Mouse (Mus musculus): ENCODE data around the gene Shank1. TPM values are rescaled to one million over a fixed set of nuclear protein-coding genes. Genes with fewer than 3 reads are reported as not detected.

Shank1 gene
- polyA plus RNA-seq, 1 experiment from 2014 or later: 2.2 TPM

DNA sequence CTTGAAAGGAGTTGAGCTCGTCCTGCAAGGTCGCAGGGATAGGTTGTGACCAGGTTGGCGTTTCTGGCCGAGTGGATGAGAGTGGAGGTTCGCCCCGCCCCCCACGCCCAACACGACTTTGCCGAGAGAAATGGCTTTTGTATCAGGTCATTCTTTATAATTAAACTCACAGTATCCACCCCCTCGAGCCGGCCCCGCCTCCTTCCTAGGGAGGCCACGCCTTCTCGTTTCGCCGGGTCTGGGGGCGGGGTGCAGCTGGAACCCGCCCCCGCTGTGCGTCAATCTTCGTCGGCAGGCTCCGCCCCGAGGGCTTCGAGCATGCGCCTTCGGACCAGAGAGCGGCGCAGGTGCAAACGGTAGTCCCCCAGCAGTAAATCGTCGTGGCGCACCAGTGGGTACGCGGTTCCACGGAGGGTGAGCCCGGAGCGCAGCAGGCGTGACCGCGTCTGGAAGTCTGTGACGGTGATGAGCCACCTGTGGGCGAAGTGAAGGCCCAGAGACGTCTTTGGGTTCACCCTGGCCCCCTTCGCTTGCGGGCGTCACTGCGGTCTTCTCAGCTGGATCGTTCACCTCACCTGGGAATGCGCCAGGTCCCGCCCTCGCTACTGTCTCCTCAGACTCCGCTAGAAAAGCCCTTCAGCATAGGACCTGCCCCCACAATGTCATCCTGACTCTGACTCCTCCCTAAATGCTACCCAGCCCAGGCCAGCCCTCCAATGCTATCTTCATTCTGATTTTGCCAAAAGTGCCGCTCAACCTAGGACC is 50.0 kb downstream of the Shank1 start:
- H3K4me1 ChIP-seq: peaks cover 17% of the 10 kb centered on the region
- H3K9ac ChIP-seq: peak overlapping the region; percentile 14; the same call in 1 of the 2 replicates
- under 1% methylated on average over 54 of the region's 54 CpGs for WGBS
- ATAC-seq (ENCODE audit: insufficient read depth, low FRiP score, low read depth): peak; percentile 79
- no peaks in the 10 kb centered on the region for H3K36me3 ChIP-seq
- peak overlapping the region; percentile 93 for H3K4me2 ChIP-seq
- no peaks in the 10 kb centered on the region for H3K9me3 ChIP-seq
- H3K4me3 ChIP-seq (replicated peaks): peak overlapping the region; percentile 51
- peaks cover 49% of the 10 kb centered on the region for H3K27me3 ChIP-seq (replicated peaks)
- H3K27ac ChIP-seq: no peak overlapping the region

DNA sequence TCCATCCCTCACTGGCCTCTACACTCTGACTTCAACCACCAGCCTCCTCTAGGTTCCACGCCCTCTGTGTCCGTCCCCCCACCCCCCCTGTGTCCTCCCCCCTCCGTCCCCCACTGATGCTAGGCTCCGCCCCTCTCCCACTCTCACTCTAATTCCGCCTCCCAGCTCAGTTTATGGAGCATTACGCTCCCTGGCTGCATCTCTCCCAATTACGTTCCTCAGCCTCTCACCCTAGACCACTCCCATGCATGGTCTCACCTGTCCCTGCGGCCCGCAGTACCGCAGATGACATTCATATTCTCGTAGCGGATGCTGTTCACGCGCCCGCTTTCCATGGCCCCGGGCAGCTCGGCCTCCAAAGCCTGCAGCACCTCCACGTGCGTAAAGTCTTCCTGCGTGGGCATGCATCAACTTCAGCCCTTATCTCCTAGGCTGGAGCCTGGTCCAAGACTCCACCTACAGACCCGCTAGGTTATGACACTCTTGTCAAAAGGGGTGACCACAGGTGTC is 50.8 kb downstream of the Shank1 start:
- 0 out of 2 replicates have a peak, but pooled peaks have one; percentile 3 for ATAC-seq (ENCODE audit: insufficient read depth, low FRiP score, low read depth)
- H3K27me3 ChIP-seq (replicated peaks): peaks cover 41% of the 10 kb centered on the region
- H3K9ac ChIP-seq: no peak overlapping the region
- peaks cover 17% of the 10 kb centered on the region for H3K4me1 ChIP-seq
- peak overlapping the region; percentile 93 for H3K4me2 ChIP-seq
- H3K27ac ChIP-seq: no peak overlapping the region
- WGBS: 8% methylated on average over 21 of the region's 21 CpGs
- peak overlapping the region; percentile 51 for H3K4me3 ChIP-seq (replicated peaks)
- H3K9me3 ChIP-seq: no peaks in the 10 kb centered on the region
- H3K36me3 ChIP-seq: no peaks in the 10 kb centered on the region

DNA sequence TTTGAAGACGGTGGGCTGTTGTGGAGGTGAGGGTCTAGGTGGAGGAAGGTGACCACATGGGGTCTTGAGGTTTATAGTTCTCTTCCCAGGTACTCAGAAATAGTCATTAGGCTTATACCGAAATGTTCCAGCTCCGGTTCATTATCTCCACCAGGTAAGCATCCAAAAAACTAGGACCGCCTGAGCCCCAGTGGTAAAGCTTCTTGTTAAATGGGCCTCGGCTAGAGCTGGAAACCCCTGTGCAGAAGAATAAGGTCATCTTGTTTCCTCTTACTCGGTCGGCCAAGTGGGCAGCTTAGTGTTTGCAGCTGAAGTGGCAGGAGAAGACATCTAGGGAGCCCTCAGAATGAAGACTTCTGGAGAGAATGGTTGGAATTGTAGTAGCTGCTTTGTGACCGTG is 62.6 kb downstream of the Shank1 start:
- H3K27ac ChIP-seq: no peak overlapping the region
- H3K4me3 ChIP-seq (replicated peaks): no peak overlapping the region
- no peak overlapping the region for H3K4me2 ChIP-seq
- peaks cover 6% of the 10 kb centered on the region; the same call in 1 of the 2 replicates for H3K4me1 ChIP-seq
- no peak overlapping the region for H3K9ac ChIP-seq
- 93% methylated on average over 8 of the region's 8 CpGs for WGBS
- no peak for ATAC-seq (ENCODE audit: insufficient read depth, low FRiP score, low read depth)
- H3K27me3 ChIP-seq (replicated peaks): no peaks in the 10 kb centered on the region
- H3K9me3 ChIP-seq: no peaks in the 10 kb centered on the region
- H3K36me3 ChIP-seq: no peaks in the 10 kb centered on the region

- no peaks in the 10 kb centered on the region for H3K36me3 ChIP-seq
- H3K4me2 ChIP-seq: peak overlapping the region; percentile 79
- H3K9ac ChIP-seq: no peak overlapping the region
- peak overlapping the region; percentile 58 for H3K4me3 ChIP-seq (replicated peaks)
- ATAC-seq (ENCODE audit: insufficient read depth, low FRiP score, low read depth): peak; percentile 13; the same call in 1 of the 2 replicates
- no peaks in the 10 kb centered on the region for H3K27me3 ChIP-seq (replicated peaks)
- H3K4me1 ChIP-seq: peaks cover 6% of the 10 kb centered on the region; the same call in 1 of the 2 replicates
- no peak overlapping the region for H3K27ac ChIP-seq
- WGBS: 8% methylated on average over 7 of the region's 7 CpGs
- H3K9me3 ChIP-seq: no peaks in the 10 kb centered on the region
Measured at GRCm38 (mm10) chr7:44373460-44373859, 63.4 kb downstream of the Shank1 start.

GRCm38 (mm10) chr7:44373889-44374652 is 64.0 kb downstream of the Shank1 start:
- under 1% methylated on average over 19 of the region's 19 CpGs for WGBS
- peak; percentile 90 for ATAC-seq (ENCODE audit: insufficient read depth, low FRiP score, low read depth)
- H3K36me3 ChIP-seq: no peaks in the 10 kb centered on the region
- H3K4me1 ChIP-seq: peaks cover 6% of the 10 kb centered on the region; the same call in 1 of the 2 replicates
- H3K9ac ChIP-seq: peak overlapping the region; percentile 23; the same call in 1 of the 2 replicates
- H3K27me3 ChIP-seq (replicated peaks): no peaks in the 10 kb centered on the region
- H3K27ac ChIP-seq: peak overlapping the region; percentile 62
- peak overlapping the region; percentile 58 for H3K4me3 ChIP-seq (replicated peaks)
- H3K4me2 ChIP-seq: peak overlapping the region; percentile 79
- no peaks in the 10 kb centered on the region for H3K9me3 ChIP-seq

GRCm38 (mm10) chr7:44374756-44375155 is 64.7 kb downstream of the Shank1 start:
- no peaks in the 10 kb centered on the region for H3K36me3 ChIP-seq
- H3K27ac ChIP-seq: peak overlapping the region; percentile 62; the same call in 1 of the 2 replicates
- WGBS: 5% methylated on average over 5 of the region's 5 CpGs
- ATAC-seq (ENCODE audit: insufficient read depth, low FRiP score, low read depth): no peak; the same call in 1 of the 2 replicates
- H3K4me2 ChIP-seq: peak overlapping the region; percentile 79
- H3K4me3 ChIP-seq (replicated peaks): peak overlapping the region; percentile 58
- no peaks in the 10 kb centered on the region for H3K9me3 ChIP-seq
- peaks cover 6% of the 10 kb centered on the region; the same call in 1 of the 2 replicates for H3K4me1 ChIP-seq
- no peaks in the 10 kb centered on the region for H3K27me3 ChIP-seq (replicated peaks)
- peak overlapping the region; percentile 23; the same call in 1 of the 2 replicates for H3K9ac ChIP-seq

DNA sequence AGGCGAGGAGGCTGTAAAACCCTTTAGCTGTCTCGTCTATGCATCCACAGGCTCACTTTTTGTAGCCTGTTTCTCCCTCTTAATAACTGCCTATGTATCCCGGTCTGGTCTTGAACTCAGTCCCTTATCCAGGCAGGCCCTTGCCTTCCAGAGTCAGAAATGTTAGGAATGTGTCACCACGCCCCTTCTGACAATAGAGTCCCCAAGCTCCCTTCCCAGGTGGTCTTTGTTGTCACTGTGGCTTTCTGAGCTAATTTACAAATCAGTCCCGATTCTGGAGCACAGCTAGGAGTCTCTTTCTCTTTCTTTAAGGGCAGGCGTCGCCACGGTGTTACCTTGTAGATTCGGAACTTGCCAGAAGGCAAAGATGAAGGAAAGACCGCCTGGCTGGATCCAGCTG is 65.2 kb downstream of the Shank1 start:
- Histone ChIP-seq H3K36me3 (no peaks in the 10 kb centered on the region), H3K9me3 (no peaks in the 10 kb centered on the region), H3K4me2 (peak overlapping the region; percentile 79), H3K4me1 (peaks cover 6% of the 10 kb centered on the region; the same call in 1 of the 2 replicates), H3K27ac (no peak overlapping the region), H3K27me3 (replicated peaks) (no peaks in the 10 kb centered on the region), H3K4me3 (replicated peaks) (peak overlapping the region; percentile 58), H3K9ac (no peak overlapping the region)
- 14% methylated on average over 10 of the region's 10 CpGs for WGBS
- no peak for ATAC-seq (ENCODE audit: insufficient read depth, low FRiP score, low read depth)

DNA sequence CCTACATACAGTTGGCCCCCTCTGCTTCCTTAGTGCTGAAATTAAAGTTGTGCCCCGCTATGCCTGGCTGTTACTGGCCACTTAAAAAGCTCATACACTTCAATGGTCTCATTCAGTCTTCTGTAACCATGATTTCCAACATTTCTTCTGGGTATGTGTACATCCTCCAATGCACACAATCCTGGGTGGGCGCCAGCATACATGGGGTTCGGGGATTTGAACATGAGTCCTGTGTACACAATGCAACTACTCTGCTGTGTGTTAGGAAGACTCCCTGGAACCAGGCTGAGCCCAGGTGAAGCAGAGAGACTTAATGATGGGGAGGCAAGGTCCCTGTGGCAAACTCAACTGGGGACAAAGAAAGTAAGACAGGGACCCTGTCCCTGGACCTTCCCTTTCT is 65.7 kb downstream of the Shank1 start:
- no peaks in the 10 kb centered on the region for H3K9me3 ChIP-seq
- WGBS: 64% methylated on average over 3 of the region's 3 CpGs
- no peak overlapping the region for H3K27ac ChIP-seq
- H3K4me2 ChIP-seq: no peak overlapping the region
- no peak for ATAC-seq (ENCODE audit: insufficient read depth, low FRiP score, low read depth)
- no peaks in the 10 kb centered on the region for H3K36me3 ChIP-seq
- no peak overlapping the region for H3K4me3 ChIP-seq (replicated peaks)
- H3K4me1 ChIP-seq: peaks cover 6% of the 10 kb centered on the region; the same call in 1 of the 2 replicates
- H3K27me3 ChIP-seq (replicated peaks): no peaks in the 10 kb centered on the region
- no peak overlapping the region for H3K9ac ChIP-seq

DNA sequence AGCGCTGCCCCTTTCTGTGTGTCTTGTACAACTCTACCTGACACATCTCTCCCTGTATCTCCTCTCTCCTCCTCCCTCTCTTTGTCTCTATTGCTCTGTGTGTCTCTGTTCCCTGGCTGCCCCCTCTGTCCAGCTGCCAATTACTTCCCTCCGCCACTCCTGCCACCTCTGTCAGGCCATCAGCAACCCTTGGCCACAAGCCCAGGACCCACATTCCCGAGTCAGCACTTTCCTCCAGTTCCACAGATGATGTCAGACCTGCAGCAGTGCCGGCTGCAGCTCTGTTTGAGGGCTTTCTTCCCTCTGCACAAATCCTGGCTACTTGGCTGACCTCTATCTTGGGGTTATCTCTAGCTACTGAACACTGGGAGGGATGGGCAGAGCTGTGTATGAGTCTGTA is 68.2 kb downstream of the Shank1 start:
- 30% methylated on average over 4 of the region's 4 CpGs for WGBS
- Histone ChIP-seq H3K9ac (no peak overlapping the region), H3K4me2 (no peak overlapping the region), H3K9me3 (no peaks in the 10 kb centered on the region), H3K27ac (no peak overlapping the region), H3K4me1 (peaks cover 6% of the 10 kb centered on the region; the same call in 1 of the 2 replicates), H3K4me3 (replicated peaks) (no peak overlapping the region), H3K36me3 (no peaks in the 10 kb centered on the region), H3K27me3 (replicated peaks) (no peaks in the 10 kb centered on the region)
- no peak for ATAC-seq (ENCODE audit: insufficient read depth, low FRiP score, low read depth)

- ATAC-seq (ENCODE audit: insufficient read depth, low FRiP score, low read depth): no peak
- H3K9ac ChIP-seq: no peak overlapping the region
- no peaks in the 10 kb centered on the region for H3K9me3 ChIP-seq
- H3K4me2 ChIP-seq: no peak overlapping the region
- peaks cover 7% of the 10 kb centered on the region for H3K4me1 ChIP-seq
- no peak overlapping the region for H3K27ac ChIP-seq
- 0 out of 2 replicates have a peak, but pooled peaks cover 6% of the 10 kb centered on the region for H3K27me3 ChIP-seq (replicated peaks)
- no peaks in the 10 kb centered on the region for H3K36me3 ChIP-seq
- no peak overlapping the region for H3K4me3 ChIP-seq (replicated peaks)
- WGBS: 76% methylated on average over 12 of the region's 12 CpGs
Measured at GRCm38 (mm10) chr7:44382541-44382940, 72.5 kb downstream of the Shank1 start.

- H3K36me3 ChIP-seq: no peaks in the 10 kb centered on the region
- peak; percentile 73 for ATAC-seq (ENCODE audit: insufficient read depth, low FRiP score, low read depth)
- H3K4me1 ChIP-seq: peaks cover 7% of the 10 kb centered on the region
- no peak within 1 kb of the TSS for H3K27ac ChIP-seq
- 1% methylated on average over 16 of the region's 33 CpGs for WGBS
- no peaks in the 10 kb centered on the region for H3K9me3 ChIP-seq
- peak within 1 kb of the TSS; percentile 91 for H3K4me2 ChIP-seq
- peak within 1 kb of the TSS; percentile 51 for H3K4me3 ChIP-seq (replicated peaks)
- 0 out of 2 replicates have a peak, but pooled peaks cover 9% of the 10 kb centered on the region for H3K27me3 ChIP-seq (replicated peaks)
- peak within 1 kb of the TSS; percentile 39; the same call in 1 of the 2 replicates for H3K9ac ChIP-seq
Measured at GRCm38 (mm10) chr7:44383980-44384715, 74.1 kb downstream of the Shank1 start, which contains the start of gene Syt3. TSS of gene Syt3 (plus strand) at chr7:44384102.

All from stomach, embryonic 15.5 days (tissue).